Mouse (Mus musculus) midbrain, embryonic 11.5 days (tissue): Measurements from ENCODE around the gene Olfr975. TPM values are rescaled to one million over a fixed set of nuclear protein-coding genes. Genes with fewer than 3 reads are reported as not detected.

Source experiments
- ATAC-seq: fragments of 200-750 bp; cut with Nextera tagmentation; 2 replicates; pipeline ENCODE4 v1.8.0; 2017; ENCODE audit warnings: moderate TSS enrichment, moderate library complexity; ENCODE audit not compliant: low FRiP score
- DNase-seq: peaks from one replicate; pipeline ENCODE4 v3.0.0; 2015; ENCODE audit warnings: low spot score; ENCODE audit errors: missing footprints
- H3K27ac ChIP-seq: fragments of 300-500 bp; sonication (generic); 2 replicates; pipeline ENCODE4 v1.5.1; 2014; ENCODE audit warnings: low read depth, low read length
- H3K27me3 ChIP-seq: fragments of 300-500 bp; sonication (generic); 2 replicates; pipeline ENCODE4 v1.6.1; 2014; ENCODE audit warnings: mild to moderate bottlenecking, low read length, moderate library complexity, mixed read lengths; ENCODE audit not compliant: control insufficient read depth, insufficient read depth
- H3K36me3 ChIP-seq: fragments of 300-500 bp; sonication (generic); 2 replicates; pipeline ENCODE4 v1.6.1; 2014; ENCODE audit warnings: mild to moderate bottlenecking, low read length, moderate library complexity, mixed read lengths; ENCODE audit not compliant: control insufficient read depth, insufficient read depth
- H3K4me1 ChIP-seq: fragments of 300-500 bp; sonication (generic); 2 replicates; pipeline ENCODE4 v1.6.1; 2014; ENCODE audit warnings: low read length; ENCODE audit not compliant: control insufficient read depth, insufficient read depth
- H3K4me2 ChIP-seq: fragments of 300-500 bp; sonication (generic); 2 replicates; pipeline ENCODE4 v1.6.1; 2014; ENCODE audit warnings: mild to moderate bottlenecking, moderate library complexity
- H3K4me3 ChIP-seq: fragments of 300-500 bp; sonication (generic); 2 replicates; pipeline ENCODE4 v1.5.1; 2014; ENCODE audit warnings: low read depth, low read length
- H3K9ac ChIP-seq: fragments of 300-500 bp; sonication (generic); 2 replicates; pipeline ENCODE4 v1.6.1; 2014; ENCODE audit warnings: low read length
- H3K9me3 ChIP-seq: fragments of 300-500 bp; sonication (generic); 2 replicates; pipeline ENCODE4 v1.6.1; 2016; ENCODE audit warnings: low read length; ENCODE audit not compliant: control insufficient read depth
- WGBS: fragments of 180-500 bp; shearing (Covaris S2); extraction: QIAGEN DNeasy Blood & Tissue Kit; methylation state at CpG from one replicate; pipeline ENCODE4 v1.1.7; 2014; 5-methylcytosine and 5-hydroxymethylcytosine counted together
- polyA plus RNA-seq: library from polyadenylated mRNA; unstranded; fragments of >200 nt; fragmentation: Nextera tagmentation; extraction: Ambion mirVana; gene quantifications from 2 replicates; pipeline ENCODE4 v1.2.1, GENCODE M21; 2014

The Olfr975 gene
- polyA plus RNA-seq, 1 experiment from 2014 or later: not detected

GRCm38 (mm10) chr9:39905106-39905505, 46.7 kb downstream of the Olfr975 start:
- Histone ChIP-seq H3K4me2 (no peak overlapping the region), H3K4me1 (no peaks in the 10 kb centered on the region), H3K9me3 (no peaks in the 10 kb centered on the region), H3K27ac (no peak overlapping the region), H3K9ac (no peak overlapping the region), H3K36me3 (no peaks in the 10 kb centered on the region), H3K27me3 (no peaks in the 10 kb centered on the region), H3K4me3 (no peak overlapping the region)
- DNase-seq: no peak
- 83% methylated on average over 6 of the region's 6 CpGs for WGBS
- ATAC-seq: no peak

Other genes with a start within 250 kb of the Olfr975 start
- gene Olfr149, start 244.9 kb downstream of the Olfr975 start, polyA plus RNA-seq: 0.07 TPM in 1 of 2 replicates, not detected in the other
- not detected in 2 replicates for gene Olfr965, start 240.7 kb downstream of the Olfr975 start, polyA plus RNA-seq
- not detected in 2 replicates for gene Olfr150, start 221.1 kb downstream of the Olfr975 start, polyA plus RNA-seq
- not detected in 2 replicates for gene Olfr967, start 205.8 kb downstream of the Olfr975 start, polyA plus RNA-seq
- gene Olfr968, start 168.8 kb downstream of the Olfr975 start, polyA plus RNA-seq: not detected in 2 replicates
- gene Olfr969, start 161.1 kb downstream of the Olfr975 start, polyA plus RNA-seq: not detected in 2 replicates
- not detected in 2 replicates for gene Olfr970, start 143.2 kb downstream of the Olfr975 start, polyA plus RNA-seq
- not detected in 2 replicates for gene Olfr971, start 115.2 kb downstream of the Olfr975 start, polyA plus RNA-seq
- not detected in 2 replicates for gene Olfr972, start 85.6 kb downstream of the Olfr975 start, polyA plus RNA-seq
- gene Olfr229, start 44.7 kb downstream of the Olfr975 start, polyA plus RNA-seq: not detected in 2 replicates
- gene Olfr974, start 14.5 kb downstream of the Olfr975 start, polyA plus RNA-seq: not detected in 2 replicates
- not detected in 2 replicates for gene Olfr976, start 9.1 kb upstream of the Olfr975 start, polyA plus RNA-seq
- not detected in 2 replicates for gene Olfr978, start 40.1 kb upstream of the Olfr975 start, polyA plus RNA-seq
- not detected in 2 replicates for gene Olfr979, start 51.4 kb upstream of the Olfr975 start, polyA plus RNA-seq
- not detected in 2 replicates for gene Olfr980, start 57.5 kb upstream of the Olfr975 start, polyA plus RNA-seq
- gene Olfr981, start 69.4 kb upstream of the Olfr975 start, polyA plus RNA-seq: not detected in 2 replicates
- not detected in 2 replicates for gene Olfr982, start 121.8 kb upstream of the Olfr975 start, polyA plus RNA-seq
- gene Olfr983, start 141.5 kb upstream of the Olfr975 start, polyA plus RNA-seq: not detected in 2 replicates
- gene Olfr984, start 162.2 kb upstream of the Olfr975 start, polyA plus RNA-seq: not detected in 2 replicates
- not detected in 2 replicates for gene Olfr985, start 178.1 kb upstream of the Olfr975 start, polyA plus RNA-seq
- not detected in 2 replicates for gene Tmem225, start 196.1 kb upstream of the Olfr975 start, polyA plus RNA-seq
- gene Olfr986, start 228.9 kb upstream of the Olfr975 start, polyA plus RNA-seq: not detected in 2 replicates
- 6.8 and 7.3 TPM in 2 replicates for gene Zfp202, start 240.3 kb upstream of the Olfr975 start, polyA plus RNA-seq